Mouse (Mus musculus) right cerebral cortex, adult 18-20 months (tissue): ENCODE data around the gene Ifi35.
"Not testable (repeated sequence)": the region's sequence is repeated elsewhere in the genome, so short reads cannot be mapped to it uniquely, and the experiment has no call there.

Source experiments
- DNase-seq: peaks from one replicate; pipeline ENCODE4 v3.0.0; 2022; ENCODE audit warnings: mixed read lengths

The Ifi35 gene

DNA sequence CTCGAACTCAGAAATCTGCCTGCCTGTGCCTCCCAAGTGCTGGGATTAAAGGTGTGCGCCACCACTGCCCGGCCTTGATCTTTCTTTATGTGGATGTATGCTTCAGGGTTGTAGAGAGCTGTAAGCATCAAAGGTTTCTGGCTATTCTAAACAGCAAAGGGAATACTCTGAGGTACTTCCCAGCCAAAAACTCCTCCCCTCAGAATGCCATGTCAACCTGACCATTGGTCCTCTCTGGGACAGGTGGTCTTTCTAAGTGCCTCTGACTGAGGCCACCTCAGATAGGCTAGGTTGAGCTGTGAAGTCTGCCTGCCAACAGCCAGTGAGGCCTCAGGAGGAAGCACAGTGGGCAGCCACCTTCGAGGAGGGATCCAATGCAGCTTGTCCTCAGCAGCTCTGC, 692 bp downstream of the Ifi35 start:
- DNase-seq: no peak

- DNase-seq: not testable (repeated sequence)
These were observed 1.4 kb downstream of the Ifi35 start for GRCm38 (mm10) chr11:101449596-101449995.

- DNase-seq: no peak
These were observed 2.2 kb downstream of the Ifi35 start for GRCm38 (mm10) chr11:101450394-101450793.

GRCm38 (mm10) chr11:101451536-101451935, 3.3 kb downstream of the Ifi35 start:
- DNase-seq: no peak

GRCm38 (mm10) chr11:101452093-101452774, 4.0 kb downstream of the Ifi35 start:
- no peak for DNase-seq

DNA sequence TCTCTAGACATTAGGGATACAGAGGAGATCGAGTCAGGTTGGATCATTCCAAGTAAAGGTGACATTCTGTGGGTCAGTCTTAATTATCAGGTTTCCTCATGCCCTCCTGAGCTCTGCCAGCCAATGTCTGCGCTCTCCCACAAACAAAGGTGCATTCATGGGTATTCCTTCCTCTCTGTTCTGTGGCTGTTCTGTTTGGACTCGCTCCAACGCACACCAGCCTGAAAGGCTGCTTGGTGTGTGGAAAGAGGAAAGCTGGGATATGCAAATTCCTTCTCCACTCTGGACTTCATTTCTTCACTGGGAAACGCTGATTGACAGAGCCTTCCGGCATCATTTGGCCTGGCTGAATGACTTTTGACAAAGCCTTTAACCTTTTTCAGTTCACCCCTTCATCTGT, 6.5 kb downstream of the Ifi35 start:
- DNase-seq: no peak

GRCm38 (mm10) chr11:101455627-101456026, 7.4 kb downstream of the Ifi35 start:
- DNase-seq: no peak

- DNase-seq: no peak
These were observed 9.4 kb downstream of the Ifi35 start for GRCm38 (mm10) chr11:101457631-101458030.

- DNase-seq: no peak
These were observed 10.0 kb downstream of the Ifi35 start for GRCm38 (mm10) chr11:101458217-101458616.

DNA sequence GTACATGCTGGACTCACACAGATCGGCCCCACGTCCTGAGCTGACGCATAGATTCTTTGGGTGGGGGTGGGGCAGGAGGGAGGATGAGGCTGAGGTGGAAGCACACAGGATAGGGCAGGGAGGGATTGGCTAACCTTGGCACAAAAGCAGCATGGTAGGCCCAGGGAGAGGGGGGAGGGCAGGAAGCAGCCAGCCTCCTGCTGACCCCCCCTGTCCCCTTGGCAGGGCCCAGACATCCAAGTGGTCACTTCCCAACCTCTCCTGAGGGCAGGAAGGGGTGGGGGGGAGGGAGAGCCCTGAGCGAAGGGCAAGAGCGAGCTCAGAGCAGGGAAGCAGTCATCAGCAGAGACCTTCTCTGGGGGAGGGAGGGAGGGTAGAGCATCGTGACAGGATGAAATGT, 11.5 kb downstream of the Ifi35 start:
- DNase-seq: no peak

GRCm38 (mm10) chr11:101460321-101460720, 12.1 kb downstream of the Ifi35 start:
- no peak for DNase-seq

- DNase-seq: no peak
These were observed 13.9 kb downstream of the Ifi35 start for GRCm38 (mm10) chr11:101462141-101462540.

- no peak for DNase-seq
These were observed 14.6 kb downstream of the Ifi35 start for GRCm38 (mm10) chr11:101462583-101463440.

DNA sequence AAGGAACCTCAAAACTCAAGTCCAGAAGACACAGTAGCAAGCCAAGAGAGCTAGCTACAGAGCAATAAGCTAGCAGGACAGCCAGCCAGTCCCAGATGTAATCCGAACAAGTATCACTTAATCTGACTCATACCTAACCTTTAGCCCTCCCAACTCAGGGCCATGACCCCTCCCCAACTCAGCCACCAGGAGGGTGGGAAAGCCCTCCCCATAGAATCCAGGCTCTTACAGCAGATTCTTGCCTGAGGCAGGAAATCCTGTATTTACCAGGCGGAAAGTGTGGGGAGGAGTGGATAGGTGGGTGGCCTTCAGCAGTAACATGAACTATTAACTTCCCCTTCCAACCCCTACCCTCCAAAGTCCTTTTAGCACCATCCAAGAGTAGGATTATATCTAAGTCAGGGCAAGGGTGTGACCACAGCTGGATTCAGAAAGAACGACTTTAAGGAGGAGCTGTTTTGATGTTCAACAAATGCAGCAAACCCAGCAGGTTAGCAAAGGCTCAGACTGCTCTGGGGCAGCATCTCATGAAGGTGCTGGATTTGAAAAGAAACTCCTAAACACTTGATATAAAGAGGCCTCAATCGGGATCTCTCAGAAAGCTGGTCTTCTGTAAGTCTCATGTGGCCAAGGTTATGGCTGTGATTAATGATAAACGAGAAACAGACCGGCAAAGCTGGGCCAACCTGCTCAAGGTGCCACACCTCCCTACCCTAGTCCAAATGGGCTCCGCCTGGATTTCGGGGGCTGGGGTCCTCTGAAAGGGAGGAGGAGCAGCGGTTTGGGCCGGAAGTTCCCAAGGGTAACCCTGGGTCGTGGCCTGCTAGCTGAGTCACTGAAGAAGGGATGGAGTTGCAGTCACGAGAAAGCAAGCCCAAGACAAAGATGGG, 16.2 kb downstream of the Ifi35 start, which contains the start of gene Rnd2:
TSS of gene Rnd2 (plus strand) at position 789 of the 890 bp plus-strand sequence.
- no peak for DNase-seq

DNA sequence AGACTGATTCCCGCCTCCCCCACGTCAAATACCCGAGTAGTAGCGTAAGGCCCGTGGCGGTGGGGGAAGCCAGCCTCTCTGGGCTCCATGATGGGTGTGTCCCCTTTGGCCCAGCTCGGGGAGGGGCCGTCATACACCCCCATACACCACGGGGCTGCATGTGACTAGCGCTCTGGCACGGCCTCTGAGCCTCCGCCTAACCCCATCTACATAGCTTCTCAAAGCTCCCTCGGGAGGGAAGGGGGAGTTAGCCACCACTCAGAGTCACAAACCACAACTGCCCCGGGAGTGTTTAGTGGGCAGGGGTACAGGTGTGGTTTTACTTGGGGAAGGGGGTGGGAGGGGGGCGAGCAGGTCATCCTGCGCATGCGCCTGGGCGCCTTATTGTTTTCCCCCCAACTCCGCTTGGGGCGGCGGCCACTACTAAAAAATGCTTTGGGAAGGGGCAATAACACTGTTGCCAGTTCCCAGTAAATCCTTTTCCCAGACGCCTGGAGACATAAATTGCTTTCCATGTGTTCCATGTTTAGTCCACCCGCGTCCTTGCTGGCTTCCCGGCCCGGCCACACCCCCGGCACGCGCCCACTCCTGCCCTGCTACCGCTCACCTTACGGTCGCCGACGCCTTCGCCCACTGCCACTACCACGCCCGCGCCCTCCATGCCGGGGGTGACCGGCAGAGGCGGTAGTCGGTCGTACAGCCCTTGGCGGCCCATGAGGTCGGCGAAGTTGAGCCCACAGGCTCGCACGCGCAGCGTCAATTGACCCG, 17.1 kb downstream of the Ifi35 start:
- no peak for DNase-seq

DNA sequence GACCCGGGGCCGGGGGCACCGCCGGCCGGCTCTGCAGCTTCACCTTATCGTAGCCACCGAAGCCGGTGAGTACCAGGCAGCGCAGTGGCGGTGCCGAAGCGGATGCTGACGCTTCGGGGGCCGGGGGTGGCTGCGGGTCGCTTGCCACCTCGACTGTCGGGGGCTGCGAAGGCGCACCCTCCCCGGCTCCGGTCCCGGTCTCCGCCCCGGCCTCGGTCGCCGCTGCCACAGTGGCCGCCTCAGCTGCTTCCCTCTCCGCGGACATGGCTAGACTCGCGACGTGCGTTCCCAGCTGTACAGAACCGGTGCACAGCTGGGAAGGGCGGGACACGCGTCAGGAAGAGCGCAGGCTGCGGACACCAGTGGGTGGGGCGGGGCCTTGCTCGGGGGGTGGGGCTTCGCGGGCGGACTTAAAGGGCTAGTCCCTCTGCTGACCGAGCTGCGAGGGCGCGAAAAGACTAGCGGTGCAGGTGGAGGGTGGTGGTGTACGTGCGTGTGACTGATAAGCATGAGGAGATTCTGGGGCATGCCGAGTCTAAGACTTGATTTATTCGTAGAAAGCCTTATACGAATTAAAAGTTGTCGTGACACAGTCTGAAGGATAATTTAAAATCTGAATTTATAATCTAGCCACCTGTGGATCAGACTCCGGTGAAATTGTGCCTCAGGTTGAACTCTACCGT, 17.8 kb downstream of the Ifi35 start, which contains the start of gene Vat1:
TSS of gene Vat1 (minus strand) at position 362 of the 683 bp plus-strand sequence.
- DNase-seq: peak; percentile 71

DNA sequence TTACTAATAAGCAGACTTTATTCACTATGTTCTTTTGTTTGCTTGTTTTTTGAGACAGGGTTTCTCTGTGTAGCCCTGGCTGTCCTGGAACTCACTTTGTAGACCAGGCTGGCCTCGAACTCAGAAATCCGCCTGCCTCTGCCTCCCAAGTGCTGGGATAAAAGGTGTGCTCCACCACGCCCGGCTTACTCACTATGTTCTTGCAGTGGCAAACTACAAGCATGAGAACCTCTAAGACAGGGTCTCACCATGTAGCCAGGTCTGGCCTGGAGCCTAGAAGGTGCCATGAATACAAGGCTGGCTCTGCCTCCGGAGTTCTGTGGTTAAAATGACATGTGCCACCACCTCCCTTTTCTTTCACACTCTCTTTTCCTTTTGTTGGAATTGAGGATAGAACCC, 18.3 kb downstream of the Ifi35 start:
- DNase-seq: not testable (repeated sequence)

DNA sequence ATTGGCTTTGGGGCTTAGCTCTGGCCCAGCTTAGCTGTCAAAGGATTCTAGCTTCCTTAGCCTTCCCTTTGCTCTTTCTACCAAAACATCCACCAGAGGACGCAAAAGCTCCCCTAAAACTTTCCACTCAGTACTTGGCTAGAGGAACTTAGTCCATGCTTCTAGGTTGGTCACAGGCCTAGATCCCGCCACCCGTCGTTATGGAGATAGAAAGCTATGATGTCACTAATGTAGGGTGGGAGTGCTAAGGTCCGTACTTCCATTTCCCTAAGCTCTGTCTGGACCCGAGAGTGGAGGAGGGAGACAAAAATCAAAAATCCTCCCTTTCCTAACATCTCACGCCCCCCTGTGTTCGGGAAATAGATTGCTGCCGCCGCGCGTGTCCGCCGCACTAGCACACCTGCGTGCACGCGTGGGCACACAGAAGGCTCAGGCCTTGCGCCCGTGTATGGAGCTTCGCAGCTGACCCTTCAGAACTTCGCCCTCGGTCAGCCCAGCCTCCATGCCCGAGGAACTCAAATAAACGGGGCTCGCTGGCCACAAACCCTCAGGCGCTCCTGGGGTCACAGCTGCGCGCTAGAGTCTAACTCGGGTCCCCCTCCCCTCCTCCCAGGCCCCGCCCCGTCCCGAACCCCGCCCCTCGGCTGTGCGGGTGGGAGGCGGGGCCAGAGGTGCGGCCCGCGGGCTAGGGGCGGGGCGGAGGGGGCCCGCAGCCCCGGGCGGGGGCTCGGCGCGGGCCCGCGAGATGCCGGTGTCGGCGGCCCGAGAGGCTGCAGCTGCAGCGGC, 19.5 kb downstream of the Ifi35 start:
- peak; percentile 70 for DNase-seq

- no peak for DNase-seq
These were observed 20.1 kb downstream of the Ifi35 start for GRCm38 (mm10) chr11:101468263-101468688.

DNA sequence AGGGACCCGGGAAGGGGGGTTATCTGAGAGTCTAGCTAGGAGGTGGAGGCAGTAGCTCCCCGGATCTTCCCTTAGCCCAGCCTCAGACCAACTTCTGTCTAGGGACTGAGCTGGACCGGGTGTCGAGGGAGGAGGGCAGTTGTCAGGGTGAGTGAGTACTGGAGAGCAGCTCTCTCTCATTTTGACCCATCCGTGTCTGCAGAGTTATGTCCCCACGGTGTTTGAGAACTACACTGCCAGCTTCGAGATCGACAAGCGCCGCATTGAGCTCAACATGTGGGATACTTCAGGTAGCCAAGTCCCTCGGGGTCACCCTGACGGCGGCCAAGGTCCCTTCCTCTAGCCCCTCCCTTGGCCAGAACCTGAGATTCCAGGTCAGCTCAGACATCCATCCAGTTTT, 20.5 kb downstream of the Ifi35 start:
- no peak for DNase-seq

GRCm38 (mm10) chr11:101469155-101469554, 20.9 kb downstream of the Ifi35 start:
- no peak for DNase-seq
